Mouse (Mus musculus) forebrain, embryonic 11.5 days (tissue): ENCODE measurements around the gene Klb. TPM values are rescaled to one million over a fixed set of nuclear protein-coding genes. Genes with fewer than 3 reads are reported as not detected.

Source experiments
- ATAC-seq: fragments of 200-750 bp; cut with Nextera tagmentation; replicated peaks from 2 replicates; pipeline ENCODE4 v1.8.0; 2017; ENCODE audit warnings: moderate TSS enrichment; ENCODE audit not compliant: low FRiP score
- DNase-seq: peaks from one replicate; pipeline ENCODE4 v3.0.0-alpha.2; 2017; ENCODE audit warnings: low spot score
- H3K27ac ChIP-seq: fragments of 300-500 bp; sonication (generic); 2 replicates; pipeline ENCODE4 v1.5.1; 2014; ENCODE audit warnings: low read depth, low read length
- H3K27me3 ChIP-seq: fragments of 300-500 bp; sonication (generic); 2 replicates; pipeline ENCODE4 v1.6.1; 2014; ENCODE audit warnings: mild to moderate bottlenecking, low read length, mixed read lengths; ENCODE audit not compliant: control insufficient read depth, insufficient read depth
- H3K36me3 ChIP-seq: fragments of 300-500 bp; sonication (generic); 2 replicates; pipeline ENCODE4 v1.6.1; 2014; ENCODE audit warnings: mild to moderate bottlenecking, low read length, moderate library complexity, mixed read lengths; ENCODE audit not compliant: control insufficient read depth, insufficient read depth
- H3K4me1 ChIP-seq: fragments of 300-500 bp; sonication (generic); replicated peaks from 2 replicates; pipeline ENCODE4 v1.6.1; 2014; ENCODE audit warnings: low read length, mixed read lengths; ENCODE audit not compliant: control insufficient read depth, insufficient read depth
- H3K4me2 ChIP-seq: fragments of 300-500 bp; sonication (generic); 2 replicates; pipeline ENCODE4 v1.6.1; 2014; ENCODE audit warnings: low read depth, mild to moderate bottlenecking, low read length, moderate library complexity, mixed read lengths; ENCODE audit not compliant: severe bottlenecking
- H3K4me3 ChIP-seq: fragments of 300-500 bp; sonication (generic); 2 replicates; pipeline ENCODE4 v1.5.1; 2014; ENCODE audit warnings: low read depth, low read length
- H3K9ac ChIP-seq: fragments of 300-500 bp; sonication (generic); 2 replicates; pipeline ENCODE4 v1.6.1; 2014; ENCODE audit warnings: low read length
- H3K9me3 ChIP-seq: fragments of 300-500 bp; sonication (generic); 2 replicates; pipeline ENCODE4 v1.6.1; 2016; ENCODE audit warnings: low read length, mixed read lengths; ENCODE audit not compliant: control insufficient read depth
- WGBS: fragments of 180-500 bp; shearing (Covaris S2); extraction: QIAGEN DNeasy Blood & Tissue Kit; methylation state at CpG from one replicate; pipeline ENCODE4 v1.1.7; 2014; 5-methylcytosine and 5-hydroxymethylcytosine counted together
- polyA plus RNA-seq: library from polyadenylated mRNA; unstranded; fragments of >200 nt; fragmentation: Nextera tagmentation; extraction: Ambion mirVana; gene quantifications from 2 replicates; pipeline ENCODE4 v1.2.1, GENCODE M21; 2014

The Klb gene
- polyA plus RNA-seq, 1 experiment from 2014 or later, result not detected

- H3K36me3 ChIP-seq, result peaks cover 15% of the 10 kb centered on the region; the same call in 1 of the 2 replicates
- under 1% methylated on average over 83 of the region's 83 CpGs for WGBS
Measured at GRCm38 (mm10) chr5:65390648-65391644, 42.8 kb downstream of the Klb start, which contains the start of the genes Rpl9 and Lias. Gene Rpl9 (minus strand): TSS chr5:65391444. Gene Lias (plus strand): TSS chr5:65391497.

DNA sequence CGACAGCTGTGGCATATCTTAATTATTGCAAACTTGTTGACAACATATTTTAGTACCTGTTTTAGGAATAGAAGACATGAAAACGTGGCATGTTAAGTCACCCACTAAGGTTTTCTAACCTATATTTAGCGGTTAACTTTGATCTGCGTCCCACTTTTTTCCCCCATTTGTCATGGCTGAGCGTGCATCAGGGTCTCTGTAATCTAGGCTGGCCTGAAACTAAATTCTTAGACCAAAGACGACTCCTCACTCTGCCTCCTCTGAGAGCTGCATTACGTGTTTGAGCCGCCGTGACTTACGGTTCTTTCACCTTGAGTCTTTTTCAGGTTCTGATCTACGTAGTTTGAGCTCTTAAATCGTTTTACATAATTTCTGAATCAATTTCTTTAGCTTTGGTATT, 43.6 kb downstream of the Klb start:
- Histone ChIP-seq H3K4me1 (peaks cover 7% of the 10 kb centered on the region), H3K27me3 (no peaks in the 10 kb centered on the region), H3K4me2 (peak overlapping the region; percentile 65), H3K9me3 (no peaks in the 10 kb centered on the region), H3K36me3 (peaks cover 15% of the 10 kb centered on the region; the same call in 1 of the 2 replicates), H3K9ac (peak overlapping the region; percentile 69), H3K27ac (no peak overlapping the region), H3K4me3 (peak overlapping the region; percentile 97)
- ATAC-seq (peak; percentile 28), DNase-seq (no peak)
- WGBS, result 3% methylated on average over 12 of the region's 12 CpGs

More at GRCm38 (mm10) chr5:65390648-65391644, 42.8 kb downstream of the Klb start, which contains the start of the genes Rpl9 and Lias:
- Histone ChIP-seq H3K4me1 (peaks cover 7% of the 10 kb centered on the region), H3K4me2 (peak within 1 kb of the TSS; percentile 80), H3K27me3 (no peaks in the 10 kb centered on the region), H3K27ac (peak within 1 kb of the TSS; percentile 82), H3K9me3 (no peaks in the 10 kb centered on the region), H3K9ac (peak within 1 kb of the TSS; percentile 98), H3K4me3 (peak within 1 kb of the TSS; percentile 97)
- ATAC-seq (peak; percentile 97), DNase-seq (peak; percentile 99)

- Histone ChIP-seq H3K9ac (no peak overlapping the region), H3K4me2 (no peak overlapping the region), H3K36me3 (peaks cover 7% of the 10 kb centered on the region; the same call in 1 of the 2 replicates), H3K4me1 (peaks cover 5% of the 10 kb centered on the region), H3K4me3 (no peak overlapping the region), H3K27me3 (no peaks in the 10 kb centered on the region), H3K9me3 (no peaks in the 10 kb centered on the region), H3K27ac (no peak overlapping the region)
- WGBS, result 94% methylated on average over 7 of the region's 7 CpGs
- DNase-seq (no peak), ATAC-seq (no peak)
Measured at GRCm38 (mm10) chr5:65394425-65394824, 46.3 kb downstream of the Klb start.

DNA sequence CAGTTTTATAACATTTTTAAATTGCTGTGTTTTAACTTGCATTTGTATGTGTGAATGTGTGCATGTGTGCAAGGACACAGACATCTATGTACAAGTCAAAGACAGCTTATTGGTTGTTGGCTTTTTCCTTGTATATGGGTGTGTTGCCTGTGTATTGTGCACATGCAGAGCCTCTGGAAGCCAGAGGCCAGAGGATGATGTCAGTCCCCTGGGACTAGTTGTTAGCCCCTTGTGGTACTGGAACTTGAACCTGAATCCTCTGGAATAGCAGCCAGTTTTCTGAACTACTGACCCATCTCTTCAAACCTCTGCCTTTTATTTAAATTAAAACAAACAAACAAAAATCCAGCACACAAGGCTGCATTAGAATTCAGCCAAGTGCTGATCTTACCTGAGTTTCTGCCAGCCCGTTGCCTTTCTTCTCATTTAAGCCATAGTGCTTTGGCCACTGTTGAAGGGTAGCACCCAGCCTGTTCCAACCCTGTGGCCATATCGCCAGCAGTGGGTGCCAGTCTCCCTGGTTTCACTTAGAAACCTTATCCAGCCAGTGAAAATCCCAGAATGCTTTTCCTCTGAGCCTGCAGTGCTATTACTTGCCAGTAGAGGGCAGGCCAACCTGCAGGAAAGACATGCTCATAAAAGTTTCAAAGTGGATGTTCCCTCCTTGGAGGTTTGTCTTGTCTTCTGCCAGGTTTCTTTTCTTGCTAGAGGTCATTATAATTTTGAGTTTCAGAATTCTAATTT, 53.3 kb downstream of the Klb start:
- Histone ChIP-seq H3K27ac (no peak overlapping the region), H3K4me3 (no peak overlapping the region), H3K9ac (no peak overlapping the region), H3K36me3 (no peaks in the 10 kb centered on the region; the same call in none of the 2 replicates), H3K4me1 (no peaks in the 10 kb centered on the region), H3K4me2 (no peak overlapping the region), H3K9me3 (no peaks in the 10 kb centered on the region), H3K27me3 (no peaks in the 10 kb centered on the region)
- 31% methylated on average over 2 of the region's 2 CpGs for WGBS
- ATAC-seq (no peak), DNase-seq (peak; percentile 79)

DNA sequence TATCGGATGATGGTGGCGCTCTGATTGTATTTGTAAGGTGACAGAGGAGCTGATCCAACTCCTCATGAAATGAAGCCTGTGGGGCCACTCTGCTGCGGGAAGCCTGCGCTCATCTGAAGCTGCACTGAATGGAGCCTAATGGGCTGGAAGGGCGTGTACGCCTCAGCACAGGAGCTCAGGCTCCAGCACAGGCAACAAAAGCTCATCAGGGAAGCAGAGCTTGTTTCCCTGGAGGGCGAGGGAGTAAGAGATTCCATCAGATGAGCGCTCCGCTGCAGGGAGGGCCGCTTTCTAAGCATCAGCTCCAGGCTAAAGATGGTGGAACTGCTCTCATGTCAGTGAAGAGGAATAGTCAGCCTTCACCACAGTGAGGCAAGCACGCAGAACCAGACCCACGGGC, 59.9 kb downstream of the Klb start:
- Histone ChIP-seq H3K4me3 (no peak overlapping the region), H3K4me2 (no peak overlapping the region), H3K4me1 (peaks cover 4% of the 10 kb centered on the region; the same call in 1 of the 2 replicates), H3K36me3 (no peaks in the 10 kb centered on the region; the same call in none of the 2 replicates), H3K9me3 (no peaks in the 10 kb centered on the region), H3K27ac (no peak overlapping the region), H3K9ac (no peak overlapping the region), H3K27me3 (no peaks in the 10 kb centered on the region)
- WGBS, result 16% methylated on average over 12 of the region's 12 CpGs
- ATAC-seq (peak; percentile 63; the same call in 1 of the 2 replicates), DNase-seq (no peak)

DNA sequence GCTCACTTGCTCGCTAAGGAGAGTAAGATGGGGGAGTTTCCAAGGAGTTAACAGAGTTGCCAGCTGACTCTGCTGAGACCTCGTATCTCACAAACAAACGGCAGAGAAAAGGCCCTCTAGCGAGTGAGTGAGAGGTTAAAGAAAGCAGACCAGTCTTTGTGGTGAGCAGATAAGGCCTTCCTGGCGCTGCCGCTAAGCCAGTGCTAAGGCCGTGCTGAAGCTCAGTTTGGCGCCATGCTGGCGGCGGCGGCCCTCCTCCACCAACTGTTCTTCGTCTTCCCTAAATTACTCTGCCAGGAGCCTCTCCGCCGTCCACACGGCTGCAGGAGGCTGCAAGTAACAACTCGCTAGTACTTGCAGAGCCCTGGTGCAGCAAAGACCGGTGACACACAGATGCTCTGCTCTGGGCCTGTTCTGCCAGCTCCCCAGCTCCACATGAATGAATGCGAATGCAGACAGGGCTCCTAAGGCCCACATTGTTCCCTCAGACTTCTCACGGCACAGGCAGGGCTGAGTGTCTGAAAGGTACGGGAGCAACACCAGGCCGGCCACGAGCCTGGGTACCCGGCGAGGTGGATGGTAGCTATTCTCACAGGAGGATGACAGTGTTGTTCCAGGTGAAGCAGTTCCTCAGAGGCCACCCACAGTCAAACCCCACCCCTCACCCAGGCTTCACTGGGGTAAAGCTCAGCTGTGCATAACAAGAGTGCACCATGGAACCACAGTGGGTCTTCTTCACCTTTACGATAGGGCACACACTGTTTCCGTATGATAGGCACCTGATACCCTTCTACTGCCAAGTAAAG, 67.7 kb downstream of the Klb start:
- H3K9ac ChIP-seq, result peak overlapping the region; percentile 53
- H3K9me3 ChIP-seq, result no peaks in the 10 kb centered on the region
- DNase-seq, result peak; percentile 63
- 0 out of 2 replicates have a peak, but pooled peaks cover 2% of the 10 kb centered on the region for H3K4me1 ChIP-seq
- H3K4me2 ChIP-seq, result peak overlapping the region; percentile 26; the same call in 1 of the 2 replicates
- no peaks in the 10 kb centered on the region for H3K27me3 ChIP-seq
- H3K36me3 ChIP-seq, result no peaks in the 10 kb centered on the region; the same call in 1 of the 2 replicates
- 15% methylated on average over 26 of the region's 26 CpGs for WGBS
- H3K27ac ChIP-seq, result no peak overlapping the region; the same call in 1 of the 2 replicates
- ATAC-seq, result 0 out of 2 replicates have a peak, but pooled peaks have one; percentile 39
- no peak overlapping the region for H3K4me3 ChIP-seq

GRCm38 (mm10) chr5:65419136-65419535, 71.0 kb downstream of the Klb start:
- H3K27ac ChIP-seq, result no peak overlapping the region
- no peaks in the 10 kb centered on the region for H3K27me3 ChIP-seq
- ATAC-seq, result no peak
- H3K4me3 ChIP-seq, result no peak overlapping the region
- no peaks in the 10 kb centered on the region for H3K9me3 ChIP-seq
- H3K4me2 ChIP-seq, result no peak overlapping the region
- DNase-seq, result no peak
- no peaks in the 10 kb centered on the region; the same call in 1 of the 2 replicates for H3K36me3 ChIP-seq
- 0 out of 2 replicates have a peak, but pooled peaks cover 2% of the 10 kb centered on the region for H3K4me1 ChIP-seq
- H3K9ac ChIP-seq, result no peak overlapping the region
- 81% methylated on average over 10 of the region's 10 CpGs for WGBS
